9 mouse cellular contexts compared by ENCODE assay signal in the genomic region with DNA sequence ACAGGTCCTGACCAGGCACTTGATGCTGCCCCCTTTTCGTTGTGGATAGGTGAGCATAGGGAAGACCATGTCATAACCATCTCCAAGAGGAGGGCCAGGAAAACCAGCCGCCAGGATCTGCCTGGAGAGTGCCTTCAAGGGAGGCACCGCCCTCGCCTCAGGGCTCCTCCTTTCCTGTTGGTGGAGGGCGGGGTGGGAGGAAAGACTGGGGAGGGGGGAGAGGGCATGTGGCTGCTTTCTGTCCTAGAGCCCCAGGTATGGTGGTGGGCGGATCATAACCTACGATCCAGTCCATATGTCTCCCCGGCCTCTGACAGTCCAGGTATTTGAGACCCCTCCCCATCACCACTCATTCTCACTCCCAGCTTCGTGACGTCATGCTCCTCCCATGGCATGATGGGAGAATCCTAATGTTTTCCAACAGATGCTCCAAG. TPM values are rescaled to one million over a fixed set of nuclear protein-coding genes. Genes with fewer than 3 reads are reported as not detected.
DNase-seq lines count a peak whose midpoint lies in the region; ATAC-seq and TF ChIP-seq lines count a peak whose summit lies in the region.
"Had no signal": no experiment of that assay in that cellular context is flagged by ENCODE, and none has a peak within 500 bp of the region (broad histone marks: within the 10 kb centered on the region; RNA-seq: fewer than 3 reads in every experiment).

No protein-coding gene starts in this region.

- no peaks in the 10 kb centered on the region for H3K9me3 ChIP-seq in kidney, embryonic 16.5 days (ENCODE audit: low read length)
- no peaks in the 10 kb centered on the region for H3K9me3 ChIP-seq in hindbrain, embryonic 10.5 days

- no peak overlapping the region for H3K9ac ChIP-seq in kidney, embryonic 16.5 days (replicated peaks; ENCODE audit: low read length)

- WGBS in kidney, embryonic 16.5 days, result 3% methylated on average over 9 of the region's 10 CpGs
- 2% methylated on average over 10 of the region's 10 CpGs for WGBS in hindbrain, embryonic 10.5 days
- 15% methylated on average over 10 of the region's 10 CpGs for WGBS in thymus, adult 2 months

- TF ChIP-seq POLR2A in thymus, adult 2 months (IDR thresholded peaks at IDR 0.05; ENCODE audit: control insufficient read depth, extremely low read depth, insufficient read depth, low read length, poor library complexity), result no peak

- no peak overlapping the region for H3K4me3 ChIP-seq in kidney, embryonic 16.5 days (ENCODE audit: low read length)
- H3K4me3 ChIP-seq in hindbrain, embryonic 10.5 days, result peak overlapping the region; percentile 64
- no peak overlapping the region for H3K4me3 ChIP-seq in thymus, adult 2 months (ENCODE audit: control insufficient read depth, insufficient read depth, low read length)
- H3K4me3 ChIP-seq: myocyte had no signal

- H3K4me2 ChIP-seq in kidney, embryonic 16.5 days (replicated peaks; ENCODE audit: low read depth, low read length), result peak overlapping the region; percentile 49

- no peak overlapping the region for H3K27ac ChIP-seq in kidney, embryonic 16.5 days (ENCODE audit: low read length)
- H3K27ac ChIP-seq in hindbrain, embryonic 10.5 days, result peak overlapping the region; percentile 90
- H3K27ac ChIP-seq in thymus, adult 2 months (ENCODE audit: control insufficient read depth, insufficient read depth, low read length), result no peak overlapping the region

- intact Hi-C loops in left cerebral cortex, postnatal 14 days (cut with DNase I), result loop anchor here (5.0 kb wide), 2 partner anchors 46 to 71 kb away; no protein-coding TSS in a partner anchor

- ATAC-seq in kidney, embryonic 16.5 days (ENCODE audit: low FRiP score, low TSS enrichment), result 0 out of 2 replicates have a peak, but pooled peaks have one; percentile 28
- no peak for ATAC-seq in erythroblast, adult 5-6 weeks (replicated peaks; ENCODE audit: low FRiP score, poor library complexity, severe bottlenecking)

- TF ChIP-seq CTCF in thymus, adult 2 months (IDR thresholded peaks at IDR 0.05; ENCODE audit: borderline replicate concordance, control insufficient read depth, extremely low read depth, insufficient read depth, low read length, poor library complexity), result no peak

- H3K36me3 ChIP-seq in kidney, embryonic 16.5 days (ENCODE audit: insufficient read depth, low read length), result no peaks in the 10 kb centered on the region
- no peaks in the 10 kb centered on the region for H3K36me3 ChIP-seq in hindbrain, embryonic 10.5 days
- H3K36me3 ChIP-seq in thymus, adult 2 months (ENCODE audit: control insufficient read depth, insufficient read depth, low read length), result no peaks in the 10 kb centered on the region

- H3K27me3 ChIP-seq in kidney, embryonic 16.5 days (ENCODE audit: insufficient read depth, low read length), result peaks cover 26% of the 10 kb centered on the region
- H3K27me3 ChIP-seq in hindbrain, embryonic 10.5 days (ENCODE audit: insufficient read depth, poor library complexity, severe bottlenecking), result peaks cover 60% of the 10 kb centered on the region
- H3K27me3 ChIP-seq in thymus, adult 2 months (ENCODE audit: control insufficient read depth, insufficient read depth, low read length), result no peaks in the 10 kb centered on the region; the same call in 1 of the 2 replicates

- no peak for DNase-seq in kidney, postnatal 36 days
- DNase-seq in hindbrain, embryonic 10.5 days (ENCODE audit: low spot score), result peak; percentile 35
- peak; percentile 82 to 83 for DNase-seq in left cerebral cortex, postnatal 14 days (ENCODE audit: low spot score in 2 of 2)
- peak; percentile 67 for DNase-seq in retina, postnatal 1 day
- no peak for DNase-seq in thymus, adult 2 months
- DNase-seq in adrenal gland, postnatal 4 days (ENCODE audit: low spot score in 2 of 2), result no peak

- H3K4me1 ChIP-seq in kidney, embryonic 16.5 days (ENCODE audit: insufficient read depth, low read length), result 0 out of 2 replicates have a peak, but pooled peaks cover 3% of the 10 kb centered on the region
- peaks cover 29% of the 10 kb centered on the region for H3K4me1 ChIP-seq in hindbrain, embryonic 10.5 days (replicated peaks)
- no peaks in the 10 kb centered on the region for H3K4me1 ChIP-seq in thymus, adult 2 months (replicated peaks; ENCODE audit: control insufficient read depth, insufficient read depth, low read length)

RNA-seq across cellular contexts. Expression of gene Phactr3, which starts 22.7 kb away (rescaled TPM):
- polyA plus RNA-seq in kidney, embryonic 16.5 days (2015; fragmentation: Nextera tagmentation; extraction: Ambion mirVana), result 0.63 and 0.71 TPM in 2 replicates
- 7.1 and 11.1 TPM in 2 replicates for polyA plus RNA-seq in hindbrain, embryonic 10.5 days (2016; fragmentation: Nextera tagmentation; extraction: Ambion mirVana)
- 100 to 1,000 TPM; 144 to 146 TPM for total RNA-seq in left cerebral cortex, postnatal 14 days (2021)
- 0.10 and 0.32 TPM in 2 replicates for polyA plus RNA-seq in thymus, adult 2 months (2012; rRNA removed)
- not detected in 2 replicates for total RNA-seq in erythroblast, adult 5-6 weeks (2015; ENCODE audit: low replicate concordance)
- total RNA-seq in erythroblast, adult 5-6 weeks (2017; ENCODE audit: low replicate concordance), result not detected in 2 replicates
- total RNA-seq in adrenal gland, postnatal 4 days (2021), result 1 to 10 TPM; 7.3 to 8.2 TPM
- polyA plus RNA-seq: myocyte had no signal

Comparison
In these comparisons a context has a peak if more than half of its experiments do, and no peak if none do; other contexts are left out.
1. DNase-seq: peak in hindbrain, embryonic 10.5 days (single experiment), left cerebral cortex, postnatal 14 days (2 of 2) and retina, postnatal 1 day (single experiment); none in kidney, postnatal 36 days (0 of 2), thymus, adult 2 months (single experiment) and adrenal gland, postnatal 4 days (0 of 2).
2. RNA of gene Phactr3, which starts 22.7 kb away (total RNA-seq): 144 to 146 TPM in left cerebral cortex, postnatal 14 days; 7.3 to 8.2 TPM in adrenal gland, postnatal 4 days and not detected in erythroblast, adult 5-6 weeks; every median in the first group is over 10 times any median in the second.